Mouse (Mus musculus) stomach, embryonic 16.5 days (tissue): ENCODE measurements around the gene Pxylp1. TPM values are rescaled to one million over a fixed set of nuclear protein-coding genes. Genes with fewer than 3 reads are reported as not detected.

ENCODE experiments used
- ATAC-seq: fragments of 200-750 bp; cut with Nextera tagmentation; 2 replicates; pipeline ENCODE4 v1.8.0; 2017; ENCODE audit warnings: moderate number of reproducible peaks, moderate TSS enrichment; ENCODE audit not compliant: insufficient read depth, low FRiP score
- H3K27ac ChIP-seq: fragments of 300-500 bp; sonication (generic); 2 replicates; pipeline ENCODE4 v1.5.1; 2014; ENCODE audit warnings: low read length
- H3K27me3 ChIP-seq: fragments of 300-500 bp; sonication (generic); 2 replicates; pipeline ENCODE4 v1.6.1; 2014; ENCODE audit warnings: low read length, control low read depth, mixed read lengths; ENCODE audit not compliant: control insufficient read depth, insufficient read depth
- H3K36me3 ChIP-seq: fragments of 300-500 bp; sonication (generic); 2 replicates; pipeline ENCODE4 v1.6.1; 2014; ENCODE audit warnings: low read length; ENCODE audit not compliant: control insufficient read depth, insufficient read depth
- H3K4me1 ChIP-seq: fragments of 300-500 bp; sonication (generic); 2 replicates; pipeline ENCODE4 v1.6.1; 2014; ENCODE audit warnings: low read length, control low read depth, mixed read lengths; ENCODE audit not compliant: control insufficient read depth, insufficient read depth
- H3K4me2 ChIP-seq: fragments of 300-500 bp; sonication (generic); 2 replicates; pipeline ENCODE4 v1.6.1; 2014; ENCODE audit warnings: low read depth, low read length, mixed read lengths
- H3K4me3 ChIP-seq: fragments of 300-500 bp; sonication (generic); replicated peaks from 2 replicates; pipeline ENCODE4 v1.5.1; 2014; ENCODE audit warnings: mild to moderate bottlenecking, low read length
- H3K9ac ChIP-seq: fragments of 300-500 bp; sonication (generic); 2 replicates; pipeline ENCODE4 v1.6.1; 2014; ENCODE audit warnings: low read length
- H3K9me3 ChIP-seq: fragments of 300-500 bp; sonication (generic); replicated peaks from 2 replicates; pipeline ENCODE4 v1.6.1; 2016; ENCODE audit warnings: low read length, control low read depth; ENCODE audit not compliant: control insufficient read depth
- WGBS: fragments of 180-500 bp; shearing (Covaris S2); extraction: QIAGEN DNeasy Blood & Tissue Kit; methylation state at CpG from one replicate; pipeline ENCODE4 v1.1.7; 2014; 5-methylcytosine and 5-hydroxymethylcytosine counted together
- polyA plus RNA-seq: library from polyadenylated mRNA; unstranded; fragments of >200 nt; fragmentation: Nextera tagmentation; extraction: Ambion mirVana; gene quantifications from 2 replicates; pipeline ENCODE4 v1.2.1, GENCODE M21; 2015

Gene Pxylp1
- polyA plus RNA-seq, 1 experiment from 2014 or later, result 28.9 TPM

- H3K9me3 ChIP-seq, result no peaks in the 10 kb centered on the region
- H3K27me3 ChIP-seq, result no peaks in the 10 kb centered on the region
- H3K4me1 ChIP-seq, result no peaks in the 10 kb centered on the region
- H3K9ac ChIP-seq, result no peak overlapping the region
- no peak for ATAC-seq
- no peak overlapping the region for H3K4me2 ChIP-seq
- WGBS, result 33% methylated on average over 10 of the region's 10 CpGs
- no peaks in the 10 kb centered on the region for H3K36me3 ChIP-seq
- no peak overlapping the region for H3K27ac ChIP-seq
- no peak overlapping the region for H3K4me3 ChIP-seq
These were observed 53.6 kb downstream of the Pxylp1 start for GRCm38 (mm10) chr9:96838864-96839263.

- H3K9ac ChIP-seq, result no peak overlapping the region
- no peak overlapping the region for H3K4me3 ChIP-seq
- H3K36me3 ChIP-seq, result no peaks in the 10 kb centered on the region
- ATAC-seq, result no peak
- WGBS, result 62% methylated on average over 20 of the region's 20 CpGs
- H3K27me3 ChIP-seq, result no peaks in the 10 kb centered on the region
- no peaks in the 10 kb centered on the region for H3K9me3 ChIP-seq
- H3K27ac ChIP-seq, result no peak overlapping the region
- no peak overlapping the region for H3K4me2 ChIP-seq
- H3K4me1 ChIP-seq, result no peaks in the 10 kb centered on the region
These were observed 54.6 kb downstream of the Pxylp1 start for GRCm38 (mm10) chr9:96837781-96838420.

- WGBS, result 42% methylated on average over 8 of the region's 8 CpGs
- Histone ChIP-seq H3K9ac (no peak overlapping the region), H3K4me2 (no peak overlapping the region), H3K9me3 (no peaks in the 10 kb centered on the region), H3K4me3 (no peak overlapping the region), H3K36me3 (no peaks in the 10 kb centered on the region), H3K27me3 (no peaks in the 10 kb centered on the region), H3K27ac (no peak overlapping the region), H3K4me1 (no peaks in the 10 kb centered on the region)
- ATAC-seq, result no peak
These were observed 55.5 kb downstream of the Pxylp1 start for GRCm38 (mm10) chr9:96836984-96837383.

- Histone ChIP-seq H3K4me3 (no peak overlapping the region), H3K4me1 (no peaks in the 10 kb centered on the region), H3K36me3 (no peaks in the 10 kb centered on the region), H3K27ac (peak overlapping the region; percentile 27; the same call in 1 of the 2 replicates), H3K4me2 (no peak overlapping the region), H3K9me3 (no peaks in the 10 kb centered on the region), H3K9ac (no peak overlapping the region), H3K27me3 (no peaks in the 10 kb centered on the region)
- WGBS, result 62% methylated on average over 6 of the region's 6 CpGs
- peak; percentile 86 for ATAC-seq
These were observed 57.0 kb downstream of the Pxylp1 start for GRCm38 (mm10) chr9:96835374-96835921.

GRCm38 (mm10) chr9:96833606-96834005, 58.9 kb downstream of the Pxylp1 start:
- no peaks in the 10 kb centered on the region for H3K9me3 ChIP-seq
- ATAC-seq, result no peak
- no peaks in the 10 kb centered on the region for H3K36me3 ChIP-seq
- H3K4me3 ChIP-seq, result no peak overlapping the region
- no peaks in the 10 kb centered on the region for H3K27me3 ChIP-seq
- no peak overlapping the region for H3K4me2 ChIP-seq
- H3K9ac ChIP-seq, result no peak overlapping the region
- WGBS, result 66% methylated on average over 5 of the region's 5 CpGs
- H3K4me1 ChIP-seq, result no peaks in the 10 kb centered on the region
- H3K27ac ChIP-seq, result no peak overlapping the region; the same call in 1 of the 2 replicates

GRCm38 (mm10) chr9:96832516-96832915, 60.0 kb downstream of the Pxylp1 start:
- no peaks in the 10 kb centered on the region for H3K4me1 ChIP-seq
- H3K36me3 ChIP-seq, result no peaks in the 10 kb centered on the region
- no peak overlapping the region for H3K4me2 ChIP-seq
- H3K9me3 ChIP-seq, result no peaks in the 10 kb centered on the region
- no peaks in the 10 kb centered on the region for H3K27me3 ChIP-seq
- no peak overlapping the region for H3K9ac ChIP-seq
- no peak for ATAC-seq
- 72% methylated on average over 4 of the region's 4 CpGs for WGBS
- H3K27ac ChIP-seq, result no peak overlapping the region
- H3K4me3 ChIP-seq, result no peak overlapping the region

GRCm38 (mm10) chr9:96830856-96831359, 61.6 kb downstream of the Pxylp1 start:
- no peak overlapping the region for H3K27ac ChIP-seq
- WGBS, result 81% methylated on average over 17 of the region's 17 CpGs
- no peaks in the 10 kb centered on the region for H3K27me3 ChIP-seq
- H3K4me1 ChIP-seq, result no peaks in the 10 kb centered on the region
- no peaks in the 10 kb centered on the region for H3K9me3 ChIP-seq
- ATAC-seq, result no peak
- no peak overlapping the region for H3K9ac ChIP-seq
- H3K36me3 ChIP-seq, result no peaks in the 10 kb centered on the region
- H3K4me2 ChIP-seq, result no peak overlapping the region
- H3K4me3 ChIP-seq, result no peak overlapping the region

GRCm38 (mm10) chr9:96829682-96830081, 62.8 kb downstream of the Pxylp1 start:
- 66% methylated on average over 3 of the region's 3 CpGs for WGBS
- Histone ChIP-seq H3K27ac (no peak overlapping the region), H3K4me3 (no peak overlapping the region), H3K9me3 (no peaks in the 10 kb centered on the region), H3K4me2 (no peak overlapping the region), H3K4me1 (no peaks in the 10 kb centered on the region), H3K36me3 (0 out of 2 replicates have a peak, but pooled peaks cover 3% of the 10 kb centered on the region), H3K9ac (no peak overlapping the region), H3K27me3 (no peaks in the 10 kb centered on the region)
- no peak for ATAC-seq

GRCm38 (mm10) chr9:96828071-96828470, 64.4 kb downstream of the Pxylp1 start:
- H3K4me3 ChIP-seq, result no peak overlapping the region
- no peaks in the 10 kb centered on the region for H3K4me1 ChIP-seq
- no peaks in the 10 kb centered on the region for H3K27me3 ChIP-seq
- no peak overlapping the region for H3K4me2 ChIP-seq
- H3K36me3 ChIP-seq, result 0 out of 2 replicates have a peak, but pooled peaks cover 3% of the 10 kb centered on the region
- no peak overlapping the region for H3K9ac ChIP-seq
- H3K27ac ChIP-seq, result no peak overlapping the region
- no peaks in the 10 kb centered on the region for H3K9me3 ChIP-seq
- ATAC-seq, result no peak
- WGBS, result 59% methylated on average over 2 of the region's 2 CpGs
